Mouse (Mus musculus) embryonic facial prominence, embryonic 10.5 days (tissue): ENCODE measurements around the gene Prkar2b. TPM values are rescaled to one million over a fixed set of nuclear protein-coding genes. Genes with fewer than 3 reads are reported as not detected.

Source experiments
- DNase-seq: peaks from one replicate; pipeline ENCODE4 v3.0.0-alpha.2; 2017; ENCODE audit warnings: low spot score
- H3K27ac ChIP-seq: fragments of 300-500 bp; sonication (generic); replicated peaks from 2 replicates; pipeline ENCODE4 v1.5.1; 2016; ENCODE audit warnings: mild to moderate bottlenecking
- H3K27me3 ChIP-seq: fragments of 300-500 bp; sonication (generic); replicated peaks from 2 replicates; pipeline ENCODE4 v1.6.1; 2016; ENCODE audit warnings: low read depth, mild to moderate bottlenecking; ENCODE audit not compliant: poor library complexity, severe bottlenecking
- H3K36me3 ChIP-seq: fragments of 300-500 bp; sonication (generic); replicated peaks from 2 replicates; pipeline ENCODE4 v1.6.1; 2016; ENCODE audit warnings: mild to moderate bottlenecking, moderate library complexity
- H3K4me1 ChIP-seq: fragments of 300-500 bp; sonication (generic); 2 replicates; pipeline ENCODE4 v1.6.1; 2016
- H3K4me3 ChIP-seq: fragments of 300-500 bp; sonication (generic); 2 replicates; pipeline ENCODE4 v1.5.1; 2016; ENCODE audit warnings: mild to moderate bottlenecking, moderate library complexity
- H3K9me3 ChIP-seq: fragments of 300-500 bp; sonication (generic); 2 replicates; pipeline ENCODE4 v1.6.1; 2016; ENCODE audit warnings: mild to moderate bottlenecking
- WGBS: fragments of 180-500 bp; shearing (Covaris S2); methylation state at CpG from one replicate; pipeline ENCODE4 v1.1.7; 2016; 5-methylcytosine and 5-hydroxymethylcytosine counted together
- polyA plus RNA-seq: library from polyadenylated mRNA; unstranded; fragments of >200 nt; fragmentation: Nextera tagmentation; extraction: Ambion mirVana; gene quantifications from 2 replicates; pipeline ENCODE4 v1.2.1, GENCODE M21; 2016

The Prkar2b gene
- 34.3 and 37.9 TPM in 2 replicates for polyA plus RNA-seq

DNA sequence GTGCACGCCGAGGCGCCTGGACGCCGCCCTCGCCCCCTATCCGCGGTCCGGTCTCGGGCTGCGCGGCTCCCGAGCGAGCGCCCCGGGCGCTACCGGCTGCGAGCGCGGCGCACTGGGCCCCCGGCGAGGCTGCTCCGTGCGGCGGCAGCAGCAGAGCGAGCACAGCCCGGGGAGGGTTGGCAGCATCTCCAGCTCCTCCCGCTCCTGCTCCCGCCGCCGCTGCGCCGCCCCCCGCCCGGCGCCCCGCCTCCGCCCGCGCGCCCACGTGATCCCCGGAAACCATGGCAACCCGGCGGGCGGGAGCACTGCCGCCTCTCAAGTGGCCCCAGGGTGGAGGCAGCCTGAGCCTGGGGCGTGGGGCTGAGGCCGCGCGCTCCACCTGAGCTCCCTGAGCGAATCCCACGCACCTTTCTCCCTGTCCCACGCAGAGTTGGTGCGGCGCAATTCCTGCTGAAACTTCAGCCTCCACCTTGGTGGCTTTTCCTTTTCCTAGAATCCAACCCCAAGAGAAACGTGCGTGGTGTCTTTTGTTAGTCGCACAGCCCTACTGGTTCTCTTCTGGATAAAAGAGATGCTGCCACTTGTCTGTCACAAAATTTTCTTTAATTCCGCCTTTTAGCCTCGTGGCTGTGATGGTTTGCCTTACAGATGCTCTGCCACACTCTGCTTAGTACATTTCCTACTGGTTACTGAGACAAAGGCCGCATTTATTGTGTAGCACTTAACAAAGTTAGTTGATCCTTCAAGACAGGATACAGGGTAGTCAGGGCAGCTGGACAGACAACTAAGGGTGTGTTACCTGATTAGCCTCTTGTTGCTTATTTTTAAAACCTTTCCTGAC lies at the start of gene Prkar2b:
Gene Prkar2b (minus strand): TSS at position 207 of the 841 bp plus-strand sequence.
- WGBS = under 1% methylated on average over 64 of the region's 64 CpGs
- no peaks in the 10 kb centered on the region for H3K36me3 ChIP-seq
- peak within 1 kb of the TSS; percentile 97 for H3K27ac ChIP-seq
- H3K9me3 ChIP-seq = no peaks in the 10 kb centered on the region
- peak; percentile 97 for DNase-seq
- H3K27me3 ChIP-seq = no peaks in the 10 kb centered on the region
- H3K4me3 ChIP-seq = peak within 1 kb of the TSS; percentile 87
- H3K4me1 ChIP-seq = peaks cover 26% of the 10 kb centered on the region

DNA sequence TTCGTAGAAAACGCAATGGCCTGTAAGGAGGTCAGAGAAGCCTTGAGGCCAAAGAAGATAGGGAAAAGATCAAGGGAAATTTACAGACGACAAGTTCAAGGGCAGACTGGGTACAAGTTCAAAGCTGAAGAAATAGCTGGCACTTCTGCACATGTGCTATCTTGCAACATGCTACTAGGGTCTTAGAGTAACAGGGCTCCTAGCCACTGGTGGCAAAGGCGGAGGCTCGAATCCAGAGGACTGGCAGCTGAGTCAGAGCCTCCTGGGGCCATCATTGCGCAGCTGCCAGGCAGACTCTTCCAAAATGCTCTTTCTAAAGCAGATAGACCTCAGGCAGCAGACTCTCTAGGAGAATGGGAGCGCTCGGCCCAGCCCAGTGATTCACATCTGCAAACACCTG lies 48.1 kb upstream of the Prkar2b start:
- no peaks in the 10 kb centered on the region for H3K27me3 ChIP-seq
- no peaks in the 10 kb centered on the region for H3K9me3 ChIP-seq
- H3K36me3 ChIP-seq = no peaks in the 10 kb centered on the region
- no peak for DNase-seq
- H3K4me1 ChIP-seq = peaks cover 50% of the 10 kb centered on the region
- H3K27ac ChIP-seq = no peak overlapping the region
- no peak overlapping the region for H3K4me3 ChIP-seq
- WGBS = 85% methylated on average over 8 of the region's 8 CpGs

DNA sequence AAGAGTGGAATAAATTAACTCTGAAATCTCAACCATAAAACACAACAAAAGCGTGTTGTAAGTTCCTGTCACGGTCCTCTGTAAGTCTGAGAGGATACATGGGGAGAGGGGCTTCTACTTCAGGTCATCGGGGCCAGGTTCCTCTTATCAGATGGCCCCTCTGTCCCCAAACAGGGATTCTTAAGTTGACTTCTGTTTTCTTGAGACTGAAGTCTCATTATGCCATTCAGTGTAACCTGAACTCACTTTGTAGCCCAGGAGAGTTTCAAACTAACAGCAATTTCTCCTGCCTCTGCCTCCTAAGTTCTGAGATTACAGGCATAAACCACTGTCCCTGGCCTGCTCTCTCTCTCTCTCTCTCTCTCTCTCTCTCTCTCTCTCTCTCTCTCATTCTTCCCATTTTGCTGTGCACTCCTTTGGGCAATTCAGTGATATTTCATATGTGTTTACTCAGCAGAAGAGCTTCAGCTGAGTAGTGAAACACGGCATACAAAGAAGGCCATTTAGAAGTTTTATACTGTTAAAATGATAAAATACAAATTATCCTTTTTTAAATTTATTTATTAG lies 43.9 kb upstream of the Prkar2b start:
- Histone ChIP-seq H3K27ac (0 out of 2 replicates have a peak overlapping the region, but pooled peaks have one; percentile 3), H3K9me3 (no peaks in the 10 kb centered on the region), H3K4me3 (no peak overlapping the region), H3K36me3 (no peaks in the 10 kb centered on the region), H3K27me3 (no peaks in the 10 kb centered on the region), H3K4me1 (peaks cover 26% of the 10 kb centered on the region)
- 59% methylated on average over 4 of the region's 4 CpGs for WGBS
- DNase-seq = no peak

GRCm38 (mm10) chr12:32104451-32104862 lies 43.4 kb upstream of the Prkar2b start:
- no peaks in the 10 kb centered on the region for H3K27me3 ChIP-seq
- peak overlapping the region; percentile 65; the same call in 1 of the 2 replicates for H3K27ac ChIP-seq
- H3K36me3 ChIP-seq = no peaks in the 10 kb centered on the region
- H3K4me1 ChIP-seq = peaks cover 25% of the 10 kb centered on the region
- no peaks in the 10 kb centered on the region for H3K9me3 ChIP-seq
- H3K4me3 ChIP-seq = no peak overlapping the region
- no peak for DNase-seq
- 79% methylated on average over 6 of the region's 6 CpGs for WGBS

GRCm38 (mm10) chr12:32101306-32101705 lies 40.2 kb upstream of the Prkar2b start:
- no peak overlapping the region for H3K27ac ChIP-seq
- WGBS = 89% methylated on average over 4 of the region's 4 CpGs
- H3K4me1 ChIP-seq = peaks cover 21% of the 10 kb centered on the region
- no peak for DNase-seq
- H3K9me3 ChIP-seq = no peaks in the 10 kb centered on the region
- no peaks in the 10 kb centered on the region for H3K27me3 ChIP-seq
- H3K36me3 ChIP-seq = no peaks in the 10 kb centered on the region
- no peak overlapping the region for H3K4me3 ChIP-seq

GRCm38 (mm10) chr12:32099686-32100206 lies 38.6 kb upstream of the Prkar2b start:
- no peak for DNase-seq
- Histone ChIP-seq H3K27ac (no peak overlapping the region), H3K9me3 (no peaks in the 10 kb centered on the region), H3K4me3 (no peak overlapping the region), H3K27me3 (no peaks in the 10 kb centered on the region), H3K4me1 (peaks cover 6% of the 10 kb centered on the region), H3K36me3 (no peaks in the 10 kb centered on the region)
- 91% methylated on average over 4 of the region's 4 CpGs for WGBS

DNA sequence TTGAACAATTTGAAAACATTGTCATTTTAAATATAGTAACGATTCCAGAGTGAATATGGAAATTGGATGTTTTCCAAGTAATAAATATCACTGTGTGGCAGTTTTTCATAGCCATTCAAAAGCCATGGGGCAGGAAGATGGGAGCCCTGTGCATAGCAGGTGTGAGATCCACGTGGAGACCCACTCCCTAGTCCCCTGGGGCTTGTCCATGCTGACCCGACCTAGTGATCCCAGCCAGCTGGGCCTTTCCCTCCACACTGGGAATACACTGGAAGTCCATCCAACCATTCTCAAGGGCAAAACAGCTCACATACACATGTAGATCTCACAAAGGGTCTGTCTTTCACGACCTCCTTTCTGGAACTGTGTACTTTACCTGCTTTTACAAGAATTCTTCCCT lies 37.5 kb upstream of the Prkar2b start:
- no peaks in the 10 kb centered on the region for H3K27me3 ChIP-seq
- H3K27ac ChIP-seq = no peak overlapping the region
- H3K9me3 ChIP-seq = no peaks in the 10 kb centered on the region
- no peaks in the 10 kb centered on the region for H3K36me3 ChIP-seq
- H3K4me1 ChIP-seq = no peaks in the 10 kb centered on the region
- WGBS = 70% methylated on average over 4 of the region's 4 CpGs
- no peak overlapping the region for H3K4me3 ChIP-seq
- no peak for DNase-seq

GRCm38 (mm10) chr12:32097107-32097506 lies 36.0 kb upstream of the Prkar2b start:
- no peak for DNase-seq
- Histone ChIP-seq H3K4me1 (no peaks in the 10 kb centered on the region), H3K27ac (no peak overlapping the region), H3K9me3 (no peaks in the 10 kb centered on the region), H3K36me3 (no peaks in the 10 kb centered on the region), H3K4me3 (no peak overlapping the region), H3K27me3 (no peaks in the 10 kb centered on the region)
- 73% methylated on average over 1 of the region's 1 CpGs for WGBS

GRCm38 (mm10) chr12:32095164-32095563 lies 34.1 kb upstream of the Prkar2b start:
- Histone ChIP-seq H3K4me1 (no peaks in the 10 kb centered on the region), H3K27ac (no peak overlapping the region), H3K36me3 (no peaks in the 10 kb centered on the region), H3K9me3 (peaks cover 17% of the 10 kb centered on the region; the same call in 1 of the 2 replicates), H3K27me3 (no peaks in the 10 kb centered on the region), H3K4me3 (no peak overlapping the region)
- whole genome bisulfite sequencing = 84% methylated on average over 1 of the region's 1 CpGs
- DNase-seq = no peak

DNA sequence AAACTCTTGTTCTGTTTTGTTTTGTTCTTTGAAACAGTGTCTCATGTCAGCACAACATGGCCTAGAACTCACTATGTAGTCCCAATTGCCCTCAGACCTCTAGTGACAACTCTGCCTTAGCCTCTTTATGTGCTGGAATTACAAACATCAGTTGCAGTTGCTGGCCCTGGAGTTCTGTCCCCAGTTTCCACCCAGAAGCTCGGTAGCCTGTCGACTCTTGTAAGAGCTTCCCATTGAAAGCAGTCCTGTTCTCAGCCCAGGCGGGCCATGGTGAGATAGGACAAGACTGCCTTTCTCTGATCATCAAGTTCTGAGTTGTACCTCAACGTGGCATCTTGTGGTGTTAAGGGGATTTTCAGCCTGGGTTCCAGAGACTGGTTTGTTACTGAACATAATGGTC lies 31.4 kb upstream of the Prkar2b start:
- WGBS = 91% methylated on average over 4 of the region's 4 CpGs
- no peaks in the 10 kb centered on the region for H3K27me3 ChIP-seq

GRCm38 (mm10) chr12:32088566-32088965 lies 27.5 kb upstream of the Prkar2b start:
- no peaks in the 10 kb centered on the region for H3K4me1 ChIP-seq
- H3K36me3 ChIP-seq = no peaks in the 10 kb centered on the region
- 84% methylated on average over 3 of the region's 3 CpGs for WGBS
- H3K4me3 ChIP-seq = no peak overlapping the region
- H3K27me3 ChIP-seq = no peaks in the 10 kb centered on the region
- no peak for DNase-seq
- H3K9me3 ChIP-seq = peaks cover 18% of the 10 kb centered on the region; the same call in 1 of the 2 replicates
- no peak overlapping the region for H3K27ac ChIP-seq

More for the DNA sequence above, 31.4 kb upstream of the Prkar2b start:
- Histone ChIP-seq H3K36me3 (no peaks in the 10 kb centered on the region), H3K27ac (no peak overlapping the region), H3K9me3 (peaks cover 18% of the 10 kb centered on the region; the same call in 1 of the 2 replicates), H3K4me1 (no peaks in the 10 kb centered on the region), H3K4me3 (no peak overlapping the region)
- DNase-seq = no peak

DNA sequence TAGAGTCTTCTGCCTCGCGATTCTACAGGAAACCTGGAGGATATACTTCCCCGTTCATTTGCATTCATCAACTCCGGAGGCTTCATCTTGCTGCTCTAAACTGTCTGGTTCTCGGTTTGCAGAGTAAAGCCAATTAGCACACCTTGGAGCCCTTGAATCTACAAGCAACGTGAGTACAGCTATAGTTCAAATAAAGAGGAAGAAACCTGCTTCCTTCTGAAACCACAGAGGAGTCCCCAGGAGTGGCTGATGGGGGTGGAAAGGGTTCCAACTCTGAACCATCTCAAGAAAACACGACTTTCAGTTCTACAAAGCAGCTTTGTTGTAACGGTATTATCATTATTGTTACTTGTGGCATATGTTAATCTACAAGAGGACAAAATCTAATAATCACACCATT lies 26.2 kb upstream of the Prkar2b start:
- WGBS = 83% methylated on average over 8 of the region's 8 CpGs
- Histone ChIP-seq H3K27me3 (no peaks in the 10 kb centered on the region), H3K4me1 (no peaks in the 10 kb centered on the region), H3K4me3 (no peak overlapping the region), H3K36me3 (no peaks in the 10 kb centered on the region), H3K27ac (no peak overlapping the region), H3K9me3 (peaks cover 18% of the 10 kb centered on the region; the same call in 1 of the 2 replicates)
- no peak for DNase-seq
